Mouse (Mus musculus): ENCODE results near the gene Uso1.

GRCm38 (mm10) chr5:92218915-92219793 lies 81.4 kb downstream of the Uso1 start:
- TF ChIP-seq CTCF (IDR thresholded peaks at IDR 0.05; ENCODE audit: control insufficient read depth, insufficient read depth, insufficient replicate concordance, low read depth, low read length) (no peak), POLR2A (IDR thresholded peaks at IDR 0.05; ENCODE audit: control insufficient read depth, low read depth, low read length) (no peak)
